Mouse (Mus musculus) G1E (cell line): Measurements from ENCODE around the gene Gpc5.

Experiments used
- CTCF ChIP-seq: IDR thresholded peaks from 2 replicates; pipeline ENCODE4 v1.5.1; 2012; ENCODE audit warnings: low read depth, low read length, inconsistent platforms, mixed read lengths
- GATA1 ChIP-seq: IDR thresholded peaks from 2 replicates; pipeline ENCODE4 v1.6.1; 2012; ENCODE audit warnings: borderline replicate concordance, low read length, inconsistent platforms, mixed read lengths
- GATA2 ChIP-seq: IDR thresholded peaks from 2 replicates; pipeline ENCODE4 v1.6.1; 2012; ENCODE audit warnings: low read depth, low read length, inconsistent platforms, borderline replicate concordance
- TAL1 ChIP-seq: conservative IDR thresholded peaks from 2 replicates; pipeline ENCODE4 v1.6.1; 2012; ENCODE audit warnings: low read depth, low read length, inconsistent platforms, mixed read lengths

- TF ChIP-seq CTCF (no peak), GATA1 (no peak), GATA2 (no peak), TAL1 (no peak)
Measured at GRCm38 (mm10) chr14:115410881-115411280, 318.9 kb downstream of the Gpc5 start.
